Mouse (Mus musculus) heart, adult 11 months (tissue): ENCODE measurements at regions not wholly inside any gene's neighbourhood (a gene's known extent, or its start where the extent isn't known, plus 50 kb on each side); places are given as distances from the start of the nearest gene placed in this dataset.

ENCODE experiments used
- DNase-seq: peaks from one replicate; pipeline ENCODE4 v3.0.0; 2022

DNA sequence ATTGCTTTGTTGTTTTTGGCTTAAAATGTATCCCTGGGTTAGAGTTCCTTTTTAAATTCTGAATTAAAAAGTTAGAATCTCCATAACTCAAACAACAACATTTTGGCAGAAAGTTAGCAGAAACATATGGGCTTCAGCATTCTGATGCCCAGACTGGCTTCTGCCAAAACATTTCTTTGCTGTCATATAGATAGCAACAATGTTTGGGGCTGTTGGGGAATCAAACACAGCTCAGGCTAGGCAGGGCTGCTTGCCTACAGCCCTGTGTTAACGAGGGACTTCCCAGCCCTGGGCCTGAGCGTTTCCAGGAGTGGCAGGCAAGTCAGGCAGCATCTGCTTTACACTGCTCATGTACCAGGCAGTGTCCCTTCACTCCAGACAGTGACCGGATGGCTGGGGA is 201.0 kb upstream of the Pard3b start:
- no peak for DNase-seq

DNA sequence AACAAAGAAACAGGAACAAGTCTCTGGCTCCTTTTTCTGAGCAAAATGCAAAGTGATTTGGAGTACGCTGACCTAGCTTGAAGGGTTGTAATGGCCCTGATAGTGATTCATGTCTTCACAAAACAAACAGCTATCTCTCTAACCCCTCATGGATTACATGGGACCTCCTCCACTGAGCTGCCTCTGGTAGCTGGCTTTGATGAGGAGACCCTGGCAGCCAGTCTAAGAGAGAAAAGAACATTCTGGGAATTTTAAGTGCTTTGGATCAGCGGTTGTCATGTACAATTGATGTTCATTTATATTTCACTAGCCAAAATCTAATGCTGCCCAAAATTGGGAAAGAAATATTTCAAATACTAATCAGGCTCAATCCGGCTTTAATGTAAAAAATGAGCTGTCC is 177.2 kb upstream of the Pard3b start:
- DNase-seq = no peak

DNA sequence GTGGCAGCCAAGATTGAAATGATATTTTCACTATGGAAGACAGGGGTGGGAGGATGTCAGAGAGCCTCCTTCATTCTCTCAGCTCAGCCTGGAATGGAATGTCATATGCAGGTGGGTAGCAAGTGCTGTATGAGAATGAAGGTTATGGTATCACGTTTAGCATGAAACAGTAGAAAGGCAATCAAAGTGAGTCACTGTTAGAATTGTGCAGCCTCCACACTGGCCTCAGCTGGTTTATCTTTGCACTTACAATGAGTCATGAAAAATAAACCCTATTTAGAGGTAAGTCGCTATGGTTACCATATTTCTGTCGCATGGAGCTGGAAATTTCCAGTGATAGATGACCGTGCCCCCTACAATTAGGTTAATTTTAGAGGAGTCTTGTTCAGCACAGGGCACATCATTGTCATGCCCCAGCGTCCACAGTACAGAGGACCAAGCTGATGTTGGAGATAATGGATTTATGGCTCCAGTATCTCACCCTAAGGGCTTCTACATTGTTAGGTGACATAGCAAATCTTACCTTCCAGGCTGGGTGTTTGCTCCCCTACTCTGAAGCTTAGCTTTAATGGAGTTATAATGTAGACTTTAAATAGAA is 167.9 kb upstream of the Pard3b start:
- DNase-seq = no peak

DNA sequence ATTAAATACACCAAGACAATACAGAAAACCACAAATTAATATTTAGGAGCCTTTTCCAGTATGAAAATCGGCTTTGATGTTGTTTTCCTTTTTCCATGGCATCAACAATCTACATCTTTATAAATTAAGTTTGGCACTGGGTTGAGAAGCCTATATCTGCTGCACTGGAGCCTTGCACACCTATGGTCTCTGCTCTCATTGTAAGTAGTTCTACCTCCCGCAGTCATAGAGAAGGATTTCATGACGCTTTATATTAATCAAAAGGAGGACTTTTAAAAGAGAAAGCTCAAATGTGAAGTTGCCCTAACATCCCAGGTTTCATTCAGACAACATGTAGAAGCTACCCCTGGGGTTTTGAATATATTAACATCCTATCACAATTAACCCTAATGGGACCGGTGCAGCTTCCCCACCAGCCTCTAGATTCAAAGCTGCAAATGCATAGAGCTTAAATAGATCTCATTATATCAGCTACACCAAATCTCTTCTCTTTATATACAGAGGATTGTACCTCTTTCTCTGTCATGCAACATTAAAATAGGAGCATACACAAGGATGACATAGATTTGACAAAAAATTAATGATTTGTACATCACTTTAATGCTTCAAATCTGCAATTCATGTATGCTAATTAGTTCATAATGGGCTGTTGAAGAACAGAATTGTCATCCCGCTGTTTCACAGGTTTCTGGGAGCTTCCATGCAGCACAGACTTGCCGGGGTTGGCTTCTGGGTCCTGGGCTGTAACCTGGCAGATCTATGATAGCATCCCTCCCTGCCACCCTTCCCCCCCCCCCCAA is 166.6 kb upstream of the Pard3b start:
- DNase-seq = no peak

GRCm38 (mm10) chr1:61472579-61473242 is 165.9 kb upstream of the Pard3b start:
- DNase-seq = no peak

GRCm38 (mm10) chr1:61485459-61485858 is 153.2 kb upstream of the Pard3b start:
- DNase-seq = no peak

DNA sequence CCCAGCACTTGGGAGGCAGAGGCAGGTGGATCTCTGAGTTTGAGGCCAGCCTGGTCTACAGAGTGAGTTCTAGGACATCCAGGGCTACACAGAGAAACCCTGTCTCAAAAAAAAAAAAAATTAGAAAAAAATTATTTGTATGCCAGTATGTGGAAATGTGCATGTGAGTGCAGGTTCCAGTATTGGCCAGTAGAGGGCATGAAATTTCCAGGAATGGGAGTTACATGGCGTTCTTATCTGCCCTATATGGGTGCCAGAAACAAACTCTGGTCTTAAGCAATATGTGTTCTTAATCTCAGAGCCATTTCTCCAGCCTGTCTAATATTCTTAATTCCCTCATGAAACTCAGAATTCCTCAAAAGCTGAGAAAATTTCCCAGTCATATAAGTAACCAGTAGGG is 113.7 kb upstream of the Pard3b start:
- DNase-seq = peak; percentile 56

DNA sequence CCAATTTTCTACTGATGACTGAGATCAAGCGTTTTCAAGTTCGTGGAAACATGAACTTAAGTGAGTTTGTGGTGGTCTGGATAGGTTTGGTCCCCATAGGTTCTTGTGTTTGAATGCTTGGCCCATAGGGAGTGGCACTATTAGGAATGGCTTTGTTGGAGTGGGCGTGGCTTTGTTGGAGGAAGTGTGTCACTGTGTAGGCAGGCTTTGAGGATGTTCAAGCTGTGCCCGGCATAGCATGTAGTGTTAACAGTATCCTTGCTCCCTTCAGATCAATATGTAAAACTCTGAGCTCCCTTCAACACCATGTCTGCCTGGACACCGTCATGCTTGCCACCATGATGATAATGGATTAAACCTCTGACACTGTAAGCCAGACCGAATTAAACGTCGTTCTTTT is 112.7 kb upstream of the Pard3b start:
- peak; percentile 79 for DNase-seq

GRCm38 (mm10) chr1:61528757-61529156 is 109.9 kb upstream of the Pard3b start:
- peak; percentile 21 for DNase-seq

DNA sequence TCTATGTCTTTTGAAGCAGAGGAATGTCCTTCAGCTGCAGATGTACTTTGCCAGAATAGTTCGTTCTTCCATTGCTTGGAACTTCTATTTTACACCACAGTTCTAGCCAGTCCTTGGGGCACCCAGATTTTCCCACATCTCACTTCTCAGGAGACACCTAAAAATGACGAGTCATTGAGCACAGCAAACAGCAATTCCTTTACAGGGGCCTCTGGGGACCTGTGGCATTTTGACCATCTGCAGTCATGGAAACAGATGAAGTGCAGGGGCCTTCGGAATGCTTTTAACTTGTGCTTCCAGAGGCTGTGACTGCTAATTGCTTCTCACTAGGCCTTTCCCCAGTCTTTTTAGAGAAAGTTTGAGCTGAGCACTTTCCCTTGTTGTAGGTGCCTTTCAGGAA is 108.5 kb upstream of the Pard3b start:
- DNase-seq = peak; percentile 64

DNA sequence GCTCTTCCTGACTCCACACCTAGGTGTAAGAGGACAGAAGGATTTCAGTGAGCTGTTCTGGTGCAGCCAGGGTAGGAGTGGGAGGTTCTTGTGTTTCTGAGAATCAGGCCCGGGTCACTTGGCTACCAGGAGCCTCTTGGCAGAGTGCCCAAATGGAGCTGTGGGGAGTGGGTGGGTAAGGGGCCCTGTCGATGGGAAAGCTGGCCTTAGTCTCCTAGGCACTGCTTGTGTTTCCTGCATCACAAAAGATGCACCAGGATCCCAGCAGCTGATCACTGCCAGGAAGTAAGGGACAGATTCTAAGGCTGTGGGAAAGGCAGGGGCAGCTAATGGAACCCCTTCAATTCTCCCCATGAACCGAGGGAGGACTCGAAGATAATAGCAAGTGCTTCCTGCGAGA is 107.1 kb upstream of the Pard3b start:
- peak; percentile 53 for DNase-seq

GRCm38 (mm10) chr1:61540081-61540480 is 98.5 kb upstream of the Pard3b start:
- DNase-seq = peak; percentile 88

DNA sequence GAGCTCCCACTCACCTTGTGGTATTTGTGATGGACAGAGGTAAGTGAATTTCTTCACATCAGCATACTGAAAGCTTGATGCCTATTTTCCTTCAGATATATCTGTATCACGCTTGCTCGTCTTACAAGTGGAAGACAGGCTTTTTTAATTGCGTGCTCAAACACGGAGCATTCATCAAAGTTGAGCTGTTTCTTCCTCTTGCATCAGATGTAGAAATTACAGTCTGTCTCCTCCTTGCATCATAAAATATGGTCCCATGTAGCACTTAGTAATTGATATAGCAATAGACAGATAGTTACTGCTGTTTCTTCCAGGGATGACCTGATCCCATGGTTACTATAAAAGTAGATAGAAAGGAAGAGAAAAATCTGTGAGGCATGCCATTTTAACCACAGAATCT is 97.5 kb upstream of the Pard3b start:
- no peak for DNase-seq

GRCm38 (mm10) chr1:61552577-61553517 is 85.8 kb upstream of the Pard3b start:
- DNase-seq = peak; percentile 79

DNA sequence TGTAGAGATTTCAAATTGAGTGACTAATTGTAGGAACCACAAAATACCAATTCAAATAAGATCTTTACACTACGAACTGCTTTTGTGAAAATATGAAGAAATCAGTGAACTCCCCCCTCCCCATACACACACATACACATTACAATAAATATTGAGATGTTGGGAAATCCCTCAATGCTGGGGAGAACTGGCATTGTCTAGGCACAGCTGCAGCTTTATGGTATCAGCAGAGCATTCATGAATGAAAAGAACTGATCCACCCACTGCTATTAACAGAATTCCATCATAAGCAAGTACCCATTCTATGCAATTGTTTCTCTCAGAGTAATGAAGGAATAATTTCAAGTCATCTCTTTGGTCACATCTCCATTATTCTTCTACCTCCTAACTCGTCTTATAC is 79.1 kb upstream of the Pard3b start:
- DNase-seq = no peak

DNA sequence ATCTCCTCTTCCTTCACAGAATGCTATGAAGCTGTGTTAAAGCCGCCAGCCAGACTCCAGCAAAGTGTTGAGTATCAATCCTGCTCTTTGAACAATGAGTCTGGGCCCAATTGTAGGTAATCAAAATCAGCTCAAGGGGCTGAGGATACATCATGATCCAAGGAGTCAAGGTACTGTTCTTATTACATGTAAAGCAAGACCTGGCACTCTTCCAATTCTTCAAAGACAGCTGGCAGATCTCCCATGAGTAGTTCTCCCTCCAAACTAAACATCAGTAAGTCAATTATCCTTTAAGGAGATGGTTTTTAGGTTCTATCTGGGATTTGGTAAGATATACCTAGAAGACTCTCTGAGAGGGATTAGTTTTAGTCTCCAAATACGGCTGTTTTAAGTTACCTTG is 76.5 kb upstream of the Pard3b start:
- DNase-seq = peak; percentile 19

DNA sequence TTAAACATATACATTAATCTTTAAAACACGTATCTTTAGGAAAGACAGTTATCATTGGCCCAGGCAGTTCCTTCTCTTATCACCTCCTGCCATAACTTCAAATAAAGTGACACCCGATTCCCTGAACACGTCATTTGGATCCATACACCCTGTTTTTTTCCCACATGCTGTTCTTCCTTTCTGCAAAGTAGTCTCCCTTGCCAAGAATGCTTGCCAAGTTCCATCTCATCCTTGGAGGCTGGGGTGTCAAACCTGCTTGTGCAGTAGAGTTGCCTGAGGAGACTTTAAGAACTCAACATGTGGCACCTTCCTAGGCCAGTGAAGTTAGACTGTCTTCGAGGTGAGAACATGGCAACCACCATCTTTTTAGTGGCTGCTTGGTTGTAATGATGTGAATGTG is 73.2 kb upstream of the Pard3b start:
- peak; percentile 65 for DNase-seq

DNA sequence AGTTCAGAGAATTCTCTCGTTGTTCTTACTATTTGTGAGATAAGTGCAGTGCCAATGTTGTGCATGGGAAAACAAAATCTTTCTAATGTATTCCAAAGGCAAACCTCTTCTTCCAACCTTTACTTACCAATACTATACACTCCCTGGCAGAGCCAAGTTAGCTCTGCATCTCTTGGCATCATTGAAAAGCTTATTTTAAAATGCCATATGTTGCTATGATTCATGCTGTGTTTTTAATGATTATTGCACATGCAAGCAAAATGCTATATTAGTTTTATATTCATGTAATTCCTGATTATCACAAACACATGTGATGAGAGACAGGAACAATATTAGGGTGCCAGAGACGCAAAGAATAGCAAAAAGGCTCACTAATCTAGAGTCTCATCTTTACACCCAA is 64.3 kb upstream of the Pard3b start:
- DNase-seq = no peak

DNA sequence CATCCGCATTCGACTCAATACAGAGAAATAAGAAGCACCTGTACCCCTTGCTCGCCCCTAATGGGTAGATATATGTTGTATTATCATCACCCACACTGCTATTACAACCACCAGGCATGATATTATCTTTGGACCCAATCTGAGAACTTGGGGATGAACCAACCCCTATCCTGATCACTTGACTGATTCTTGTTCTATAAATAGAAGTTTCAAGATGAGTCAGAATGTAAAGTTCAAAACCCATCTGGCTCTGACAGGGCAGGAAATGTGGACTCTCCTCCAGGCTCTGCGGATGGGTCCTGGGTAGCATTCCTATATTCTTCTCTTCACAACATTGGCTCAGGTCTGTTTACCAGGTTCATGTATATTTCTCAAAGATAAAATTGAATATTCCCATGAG is 61.9 kb upstream of the Pard3b start:
- DNase-seq = no peak

GRCm38 (mm10) chr1:61587251-61587650 is 51.4 kb upstream of the Pard3b start:
- no peak for DNase-seq
